Mouse (Mus musculus) spleen, adult 2 months (tissue): Measurements from ENCODE around the gene Cfi. TPM values are rescaled to one million over a fixed set of nuclear protein-coding genes. Genes with fewer than 3 reads are reported as not detected.

Source experiments
- DNase-seq, 2 experiments: peaks; one replicate each; pipeline versions ENCODE4 v3.0.0 to v3.0.0-alpha.2; 2012 to 2021; ENCODE audit warnings: low spot score in 2 of 2, low read depth in 1 of 2
- H3K27ac ChIP-seq: fragments of 200-500 bp; 2 replicates; pipeline ENCODE4 v1.5.1; 2012; ENCODE audit warnings: low read length, inconsistent platforms; ENCODE audit not compliant: insufficient read depth
- H3K27me3 ChIP-seq: fragments of 200-500 bp; 2 replicates; pipeline ENCODE4 v1.6.1; 2012; ENCODE audit warnings: mild to moderate bottlenecking, moderate library complexity, low read length, inconsistent platforms; ENCODE audit not compliant: control insufficient read depth, insufficient read depth
- H3K36me3 ChIP-seq: fragments of 200-500 bp; 2 replicates; pipeline ENCODE4 v1.6.1; 2012; ENCODE audit warnings: mild to moderate bottlenecking, low read length, inconsistent platforms; ENCODE audit not compliant: control insufficient read depth, insufficient read depth
- H3K4me1 ChIP-seq: fragments of 200-500 bp; 2 replicates; pipeline ENCODE4 v1.6.1; 2011; ENCODE audit warnings: inconsistent platforms; ENCODE audit not compliant: control insufficient read depth, insufficient read depth, insufficient read length
- H3K4me3 ChIP-seq: fragments of 200-500 bp; 2 replicates; pipeline ENCODE4 v1.5.1; 2011; ENCODE audit warnings: mild to moderate bottlenecking, inconsistent platforms; ENCODE audit not compliant: insufficient read depth, insufficient read length; ENCODE audit errors: extremely low read depth
- CTCF ChIP-seq: fragments of 200-500 bp; IDR thresholded peaks from 2 replicates; pipeline ENCODE4 v1.5.1; 2011; ENCODE audit warnings: mild to moderate bottlenecking, inconsistent platforms; ENCODE audit not compliant: insufficient read depth, insufficient read length, insufficient replicate concordance; ENCODE audit errors: extremely low read depth
- POLR2A ChIP-seq: fragments of 200-500 bp; IDR thresholded peaks from 2 replicates; pipeline ENCODE4 v1.6.1; 2011; ENCODE audit warnings: low read depth, low read length, inconsistent platforms
- WGBS: fragments of 180-500 bp; shearing (Covaris S2); methylation state at CpG from one replicate; pipeline ENCODE4 v1.1.7; 2018; 5-methylcytosine and 5-hydroxymethylcytosine counted together
- polyA plus RNA-seq: library from polyadenylated mRNA; depleted of rRNA; stranded (reverse); fragments of >200 nt; gene quantifications from 2 replicates; pipeline ENCODE4 v1.2.3, GENCODE M21; 2012

Gene Cfi
- polyA plus RNA-seq, 1 experiment, result not detected

DNA sequence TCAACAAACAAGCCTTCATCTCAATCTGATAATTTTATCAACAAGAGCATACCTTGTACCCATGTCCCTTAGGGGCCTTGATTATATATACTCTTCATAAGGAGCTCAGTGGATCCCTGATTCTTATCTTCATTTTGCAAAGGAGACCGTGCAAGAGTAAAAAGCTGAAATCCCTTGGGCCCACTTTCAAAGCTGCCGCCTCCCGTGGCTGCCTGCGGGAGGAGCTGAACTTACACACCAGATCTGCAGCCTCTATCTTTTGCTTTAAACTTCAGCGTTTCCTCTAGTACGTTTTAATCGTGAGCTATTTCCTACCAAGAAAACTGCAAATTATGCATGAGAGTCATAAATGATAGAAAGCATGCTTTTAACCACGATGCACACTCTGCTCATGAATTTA is 13.9 kb upstream of the Cfi start:
- Histone ChIP-seq H3K27me3 (no peaks in the 10 kb centered on the region), H3K4me1 (no peaks in the 10 kb centered on the region), H3K27ac (no peak overlapping the region), H3K36me3 (peaks cover 10% of the 10 kb centered on the region), H3K4me3 (no peak overlapping the region)
- DNase-seq, result no peak
- 88% methylated on average over 8 of the region's 8 CpGs for WGBS
- TF ChIP-seq POLR2A (no peak), CTCF (no peak)

DNA sequence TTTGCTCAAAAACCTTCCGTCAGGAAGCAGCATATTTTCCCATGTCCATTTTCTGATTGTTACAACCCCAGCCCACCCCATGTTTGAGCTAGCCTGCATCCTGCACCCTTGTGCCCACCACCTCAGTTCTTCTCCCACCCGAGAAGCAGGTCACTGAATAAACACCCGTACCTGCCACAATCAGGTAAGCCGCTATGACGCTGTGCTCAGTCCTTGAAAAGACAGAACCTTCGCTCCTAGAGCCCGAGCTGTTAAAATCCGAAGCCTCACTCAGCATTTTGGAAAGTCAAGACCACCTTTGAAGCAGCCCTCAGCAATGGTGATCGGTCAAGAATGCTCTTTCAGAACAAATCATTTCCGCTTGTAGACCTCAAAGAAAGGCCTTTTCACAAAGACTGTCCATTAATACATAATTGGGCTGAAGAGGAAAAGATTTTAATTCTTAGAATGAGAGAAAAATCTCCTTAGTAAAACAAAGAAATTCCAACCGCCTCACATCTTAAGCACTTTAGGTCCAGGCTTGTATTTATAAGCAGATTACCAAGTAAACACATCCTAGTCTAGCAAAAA is 13.4 kb upstream of the Cfi start, which contains the start of gene Rrh:
Gene Rrh (minus strand): TSS at position 382 of the 570 bp plus-strand sequence.
- Histone ChIP-seq H3K4me3 (no peak within 1 kb of the TSS), H3K27me3 (no peaks in the 10 kb centered on the region), H3K4me1 (no peaks in the 10 kb centered on the region), H3K27ac (no peak within 1 kb of the TSS), H3K36me3 (peaks cover 10% of the 10 kb centered on the region)
- 95% methylated on average over 11 of the region's 11 CpGs for WGBS
- no peak for TF ChIP-seq POLR2A
- no peak for TF ChIP-seq CTCF
- no peak for DNase-seq

DNA sequence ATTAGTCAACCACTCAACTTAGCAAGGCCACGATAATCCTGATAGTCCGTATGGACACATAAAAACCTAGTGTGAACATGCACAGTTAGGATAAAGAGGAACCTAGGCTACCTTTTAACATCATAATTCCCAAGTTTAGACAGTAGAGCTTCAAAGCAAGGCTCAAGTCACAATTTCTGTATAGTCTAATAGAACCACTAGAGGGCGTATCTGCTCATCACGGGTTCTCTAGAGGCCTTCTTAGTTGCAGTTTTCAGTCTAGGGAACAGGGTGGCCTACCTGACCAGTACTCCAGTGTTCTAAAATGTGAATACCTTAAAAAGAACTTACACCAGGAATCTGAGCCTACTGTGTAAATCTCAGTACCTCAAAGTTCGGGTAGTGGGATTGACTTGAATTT is 12.4 kb upstream of the Cfi start:
- WGBS, result 62% methylated on average over 5 of the region's 5 CpGs
- no peak for TF ChIP-seq CTCF
- TF ChIP-seq POLR2A, result no peak
- Histone ChIP-seq H3K36me3 (peaks cover 10% of the 10 kb centered on the region), H3K27me3 (no peaks in the 10 kb centered on the region), H3K27ac (no peak overlapping the region), H3K4me1 (no peaks in the 10 kb centered on the region), H3K4me3 (no peak overlapping the region)
- peak in 1 of 2 experiments; percentile 15 for DNase-seq

DNA sequence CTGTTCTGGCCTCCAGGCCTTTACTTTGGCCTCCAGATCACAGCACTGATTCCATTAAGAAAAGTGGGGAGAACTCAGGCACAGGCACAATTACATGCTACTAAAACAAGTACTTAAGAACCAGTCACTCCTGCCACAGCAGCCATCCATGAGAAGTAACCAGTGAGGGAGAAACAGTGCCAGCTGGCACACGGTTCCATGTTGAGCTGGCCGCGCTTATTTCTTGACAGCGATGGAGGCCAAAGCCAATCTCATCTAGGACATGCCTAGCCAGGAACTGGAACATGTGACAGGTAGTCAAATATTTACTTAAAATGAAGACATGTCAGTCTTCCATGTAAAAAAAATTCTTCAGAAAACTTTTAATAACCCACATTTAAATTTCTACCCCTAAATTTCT is 11.5 kb upstream of the Cfi start:
- WGBS, result 93% methylated on average over 4 of the region's 4 CpGs
- no peak overlapping the region for H3K4me3 ChIP-seq
- H3K27me3 ChIP-seq, result no peaks in the 10 kb centered on the region
- DNase-seq, result no peak
- no peak overlapping the region for H3K27ac ChIP-seq
- TF ChIP-seq CTCF (no peak), POLR2A (no peak)
- no peaks in the 10 kb centered on the region for H3K4me1 ChIP-seq
- H3K36me3 ChIP-seq, result peaks cover 10% of the 10 kb centered on the region

DNA sequence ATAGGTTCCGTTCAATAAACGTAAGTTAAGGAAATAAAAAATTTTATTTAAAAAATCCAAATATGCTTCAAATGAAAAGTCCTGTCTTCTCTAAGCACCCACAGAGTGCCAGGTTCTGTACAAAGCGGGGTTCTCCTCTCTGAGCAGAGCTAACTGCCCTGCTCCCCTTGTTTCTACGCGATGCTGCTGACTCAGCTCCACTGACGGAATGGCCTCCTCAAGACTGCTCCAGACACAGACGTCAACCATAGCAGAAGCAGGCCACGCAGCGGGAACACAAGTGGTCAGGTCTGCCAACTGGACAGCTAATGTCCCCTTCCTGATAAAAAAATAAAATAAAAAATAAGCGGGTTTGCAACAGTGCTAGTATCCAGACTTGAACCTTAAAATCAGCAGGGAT is 10.8 kb upstream of the Cfi start:
- WGBS, result 92% methylated on average over 10 of the region's 10 CpGs
- H3K36me3 ChIP-seq, result peaks cover 10% of the 10 kb centered on the region

DNA sequence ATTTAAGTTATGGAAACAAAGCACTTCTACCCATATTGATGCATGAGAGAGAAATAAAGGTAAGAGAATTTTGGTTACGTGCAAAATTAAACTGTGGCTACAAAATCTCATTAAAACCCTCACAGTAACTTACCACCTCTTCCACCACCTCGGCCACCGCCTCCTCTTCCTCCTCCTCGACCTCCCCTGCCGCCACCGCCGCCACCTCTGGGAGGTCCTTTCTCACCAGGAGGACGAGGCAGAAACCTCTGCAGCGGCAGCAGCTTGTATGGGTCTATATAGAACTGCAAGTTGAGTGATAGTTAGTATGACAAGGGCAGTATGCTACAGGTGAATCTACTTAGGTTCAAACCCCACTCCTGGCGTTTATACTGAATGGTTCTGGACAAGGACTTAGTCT is 9.0 kb upstream of the Cfi start:
- Histone ChIP-seq H3K36me3 (peaks cover 10% of the 10 kb centered on the region), H3K4me3 (no peak overlapping the region), H3K27me3 (no peaks in the 10 kb centered on the region), H3K4me1 (peaks cover 3% of the 10 kb centered on the region; the same call in 1 of the 2 replicates), H3K27ac (no peak overlapping the region)
- 89% methylated on average over 10 of the region's 10 CpGs for WGBS
- TF ChIP-seq POLR2A, result no peak
- TF ChIP-seq CTCF, result no peak
- no peak for DNase-seq

More for the DNA sequence above, 10.8 kb upstream of the Cfi start:
- TF ChIP-seq POLR2A (no peak), CTCF (no peak)
- Histone ChIP-seq H3K27me3 (no peaks in the 10 kb centered on the region), H3K27ac (no peak overlapping the region), H3K4me1 (peaks cover 3% of the 10 kb centered on the region; the same call in 1 of the 2 replicates), H3K4me3 (no peak overlapping the region)
- DNase-seq, result no peak

GRCm38 (mm10) chr3:129827691-129828090 is 8.0 kb upstream of the Cfi start:
- WGBS, result 98% methylated on average over 5 of the region's 5 CpGs
- Histone ChIP-seq H3K36me3 (peaks cover 10% of the 10 kb centered on the region), H3K27ac (no peak overlapping the region), H3K27me3 (no peaks in the 10 kb centered on the region), H3K4me3 (no peak overlapping the region), H3K4me1 (peaks cover 3% of the 10 kb centered on the region; the same call in 1 of the 2 replicates)
- DNase-seq, result no peak
- TF ChIP-seq CTCF, result no peak
- no peak for TF ChIP-seq POLR2A
